Mouse (Mus musculus) midbrain, postnatal 0 days (tissue): ENCODE measurements around the gene Acot13. TPM values are rescaled to one million over a fixed set of nuclear protein-coding genes. Genes with fewer than 3 reads are reported as not detected.

ENCODE experiments used
- ATAC-seq: fragments of 200-750 bp; cut with Nextera tagmentation; 2 replicates; pipeline ENCODE4 v1.8.0; 2017; ENCODE audit warnings: moderate number of reproducible peaks, mild to moderate bottlenecking, moderate TSS enrichment, moderate library complexity; ENCODE audit not compliant: low FRiP score
- DNase-seq: peaks from one replicate; pipeline ENCODE4 v3.0.0-alpha.2; 2015; ENCODE audit warnings: low spot score
- H3K27ac ChIP-seq: fragments of 300-500 bp; sonication (generic); 2 replicates; pipeline ENCODE4 v1.5.1; 2014; ENCODE audit warnings: low read depth, mild to moderate bottlenecking, low read length, mixed read lengths
- H3K27me3 ChIP-seq: fragments of 300-500 bp; sonication (generic); 2 replicates; pipeline ENCODE4 v1.6.1; 2014; ENCODE audit warnings: low read length, control low read depth, mixed read lengths; ENCODE audit not compliant: insufficient read depth
- H3K36me3 ChIP-seq: fragments of 300-500 bp; sonication (generic); 2 replicates; pipeline ENCODE4 v1.6.1; 2014; ENCODE audit warnings: low read length, control low read depth, mixed read lengths; ENCODE audit not compliant: insufficient read depth
- H3K4me1 ChIP-seq: fragments of 300-500 bp; sonication (generic); 2 replicates; pipeline ENCODE4 v1.6.1; 2014; ENCODE audit warnings: mild to moderate bottlenecking, control low read depth, antibody characterized with exemption, low read length, mixed read lengths; ENCODE audit not compliant: insufficient read depth
- H3K4me2 ChIP-seq: fragments of 300-500 bp; sonication (generic); 2 replicates; pipeline ENCODE4 v1.6.1; 2014; ENCODE audit warnings: low read depth, mild to moderate bottlenecking, low read length, mixed read lengths; ENCODE audit not compliant: poor library complexity, severe bottlenecking
- H3K4me3 ChIP-seq: fragments of 300-500 bp; sonication (generic); 2 replicates; pipeline ENCODE4 v1.5.1; 2014; ENCODE audit warnings: low read depth, mild to moderate bottlenecking, low read length, moderate library complexity
- H3K9ac ChIP-seq: fragments of 300-500 bp; sonication (generic); replicated peaks from 2 replicates; pipeline ENCODE4 v1.6.1; 2014; ENCODE audit warnings: mild to moderate bottlenecking, low read length, moderate library complexity, mixed read lengths; ENCODE audit not compliant: poor library complexity, severe bottlenecking
- H3K9me3 ChIP-seq: fragments of 300-500 bp; sonication (generic); 2 replicates; pipeline ENCODE4 v1.6.1; 2016; ENCODE audit warnings: low read length, control low read depth
- CTCF ChIP-seq: IDR thresholded peaks from 2 replicates; pipeline ENCODE4 v1.5.1; 2016; ENCODE audit warnings: antibody characterized with exemption, mild to moderate bottlenecking
- WGBS: fragments of 180-500 bp; shearing (Covaris S2); extraction: QIAGEN DNeasy Blood & Tissue Kit; methylation state at CpG from one replicate; pipeline ENCODE4 v1.1.7; 2014; 5-methylcytosine and 5-hydroxymethylcytosine counted together
- polyA plus RNA-seq: library from polyadenylated mRNA; unstranded; fragments of >200 nt; fragmentation: Nextera tagmentation; extraction: Ambion mirVana; gene quantifications from 2 replicates; pipeline ENCODE4 v1.2.1, GENCODE M21; 2015
- total RNA-seq: library from RNA; depleted of rRNA; stranded (reverse); fragments of >200 nt; gene quantifications from 2 replicates; pipeline ENCODE4 v1.2.3, GENCODE M21; 2014

The Acot13 gene
- total and polyA plus RNA-seq, 2 experiments from 2014 or later, result 25.4 to 67.1 TPM

DNA sequence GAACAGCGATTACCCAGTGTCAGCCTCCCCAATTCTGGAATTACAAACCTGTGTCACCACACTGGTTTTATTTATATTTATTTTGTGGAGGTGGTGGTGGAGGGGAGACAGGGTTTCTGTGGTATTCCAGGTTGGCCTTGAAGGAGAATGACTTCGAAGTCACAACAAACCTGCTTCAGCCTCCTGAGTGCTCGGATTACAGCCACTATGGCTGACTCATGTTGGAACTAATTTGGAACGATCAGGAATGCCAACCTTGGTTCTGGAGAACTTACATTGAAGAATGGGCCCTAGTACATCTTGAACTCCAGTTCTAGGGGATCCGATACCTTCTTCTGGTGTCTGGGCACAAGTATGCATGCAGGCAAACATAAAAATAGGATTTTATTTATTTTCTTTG is 32.0 kb downstream of the Acot13 start:
- peaks cover 13% of the 10 kb centered on the region for H3K4me1 ChIP-seq
- no peaks in the 10 kb centered on the region for H3K27me3 ChIP-seq
- peak overlapping the region; percentile 91; the same call in 1 of the 2 replicates for H3K4me3 ChIP-seq
- no peak overlapping the region for H3K27ac ChIP-seq
- DNase-seq (no peak), ATAC-seq (no peak)
- H3K4me2 ChIP-seq, result peak overlapping the region; percentile 86
- no peaks in the 10 kb centered on the region for H3K36me3 ChIP-seq
- no peak overlapping the region for H3K9ac ChIP-seq
- no peak for TF ChIP-seq CTCF
- H3K9me3 ChIP-seq, result no peaks in the 10 kb centered on the region
- 75% methylated on average over 5 of the region's 5 CpGs for WGBS

DNA sequence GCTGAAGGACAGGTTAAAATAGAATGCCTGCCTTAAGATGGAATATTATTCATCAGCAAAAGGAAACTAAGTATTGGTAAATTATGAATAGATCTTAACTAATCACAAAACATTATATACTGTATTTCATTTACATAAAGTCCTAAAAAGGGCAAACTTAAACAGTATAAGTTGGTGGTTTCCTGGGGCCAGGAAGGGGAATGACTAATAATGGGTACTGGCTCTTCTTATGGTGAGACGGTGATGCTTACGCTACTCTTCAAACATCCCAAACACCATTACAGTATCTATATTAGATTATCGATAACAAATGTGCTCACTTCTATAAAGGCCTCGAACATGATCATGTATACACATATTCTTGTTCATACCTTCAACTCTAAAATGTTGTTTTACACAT is 32.7 kb downstream of the Acot13 start:
- Histone ChIP-seq H3K9me3 (no peaks in the 10 kb centered on the region), H3K4me2 (no peak overlapping the region), H3K4me3 (no peak overlapping the region), H3K27me3 (no peaks in the 10 kb centered on the region), H3K27ac (no peak overlapping the region), H3K4me1 (peaks cover 9% of the 10 kb centered on the region; the same call in 1 of the 2 replicates), H3K9ac (no peak overlapping the region), H3K36me3 (no peaks in the 10 kb centered on the region)
- 99% methylated on average over 4 of the region's 4 CpGs for WGBS
- TF ChIP-seq CTCF, result no peak
- DNase-seq (no peak), ATAC-seq (no peak)

DNA sequence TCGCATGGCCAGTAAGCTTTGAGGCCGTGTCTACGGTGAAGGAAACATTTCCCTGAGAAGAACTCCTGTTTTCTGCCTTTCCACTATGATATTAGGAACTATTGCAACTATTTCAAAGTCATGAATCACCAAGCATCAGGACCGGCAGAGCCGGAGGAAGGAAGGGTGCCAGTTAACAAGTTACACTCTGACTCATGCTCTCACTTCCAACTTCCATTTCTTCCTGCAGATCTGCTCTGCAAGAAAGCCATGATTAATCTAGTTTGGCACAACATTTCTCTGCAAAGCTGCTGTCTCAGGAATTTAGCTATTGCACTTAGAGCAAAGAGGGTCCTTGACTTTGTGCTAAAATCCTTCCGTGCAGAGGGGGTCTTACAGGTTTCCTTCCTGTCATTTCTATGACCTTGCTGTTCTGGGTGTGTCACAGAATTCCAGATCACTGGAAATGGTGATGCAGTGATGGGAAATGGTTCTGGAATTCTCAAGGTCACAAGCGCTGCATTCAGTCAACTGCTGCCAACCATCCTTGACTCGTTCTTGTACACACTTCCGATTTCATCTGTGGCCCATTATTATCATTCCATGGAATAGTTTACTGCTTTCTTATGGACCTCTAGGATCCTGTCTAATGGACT is 38.8 kb downstream of the Acot13 start:
- no peak for DNase-seq
- WGBS, result 93% methylated on average over 9 of the region's 9 CpGs
- H3K9me3 ChIP-seq, result no peaks in the 10 kb centered on the region
- no peak overlapping the region for H3K4me3 ChIP-seq
- no peak for ATAC-seq
- no peak overlapping the region for H3K4me2 ChIP-seq
- no peak overlapping the region for H3K27ac ChIP-seq
- no peaks in the 10 kb centered on the region for H3K27me3 ChIP-seq
- H3K4me1 ChIP-seq, result no peaks in the 10 kb centered on the region
- H3K36me3 ChIP-seq, result no peaks in the 10 kb centered on the region
- H3K9ac ChIP-seq, result no peak overlapping the region
- no peak for TF ChIP-seq CTCF

DNA sequence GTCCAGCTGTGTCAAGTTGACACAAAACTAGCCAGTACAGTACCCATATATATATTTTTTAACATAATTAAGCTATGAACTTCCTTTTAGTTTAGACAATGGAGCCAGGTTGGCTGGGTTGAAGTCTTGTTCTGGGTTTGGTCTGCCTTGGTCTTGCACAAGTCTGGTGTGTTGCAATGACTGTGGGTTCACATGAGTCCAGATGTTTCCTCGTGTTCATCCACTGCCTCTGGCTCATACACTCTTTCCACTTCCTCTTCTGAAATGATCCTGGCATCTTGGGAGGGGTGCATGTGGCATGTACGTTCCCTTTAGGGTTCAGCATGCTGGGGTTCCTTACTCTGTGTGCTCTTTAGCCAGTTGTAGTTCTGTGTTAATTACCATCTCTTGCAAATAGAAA is 40.0 kb downstream of the Acot13 start:
- no peak overlapping the region for H3K9ac ChIP-seq
- H3K4me3 ChIP-seq, result no peak overlapping the region
- no peak overlapping the region for H3K27ac ChIP-seq
- no peaks in the 10 kb centered on the region for H3K9me3 ChIP-seq
- no peaks in the 10 kb centered on the region for H3K27me3 ChIP-seq
- no peaks in the 10 kb centered on the region for H3K4me1 ChIP-seq
- DNase-seq, result no peak
- no peak for ATAC-seq
- no peak for TF ChIP-seq CTCF
- no peaks in the 10 kb centered on the region for H3K36me3 ChIP-seq
- no peak overlapping the region for H3K4me2 ChIP-seq
- 68% methylated on average over 2 of the region's 2 CpGs for WGBS

DNA sequence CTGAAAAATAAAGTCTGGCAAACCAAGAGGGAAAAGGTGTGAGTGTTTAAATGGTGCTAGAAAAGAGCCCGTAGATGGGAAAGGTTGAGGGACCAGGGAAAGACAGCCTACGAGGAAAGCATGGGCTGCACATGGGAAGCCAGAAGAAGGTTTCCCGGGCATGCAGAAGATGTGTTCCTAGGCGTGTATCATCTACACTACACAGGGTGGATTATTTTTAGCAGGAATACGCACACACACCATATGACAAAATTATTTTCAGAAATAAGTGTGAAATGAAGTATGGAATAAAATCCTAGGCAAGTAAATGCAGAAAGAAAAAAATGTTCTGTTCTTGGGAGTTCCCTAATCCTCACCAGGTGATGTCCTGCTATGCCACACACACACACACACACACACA is 43.9 kb downstream of the Acot13 start:
- H3K9ac ChIP-seq, result no peak overlapping the region
- H3K36me3 ChIP-seq, result no peaks in the 10 kb centered on the region
- WGBS, result 92% methylated on average over 5 of the region's 5 CpGs
- H3K4me1 ChIP-seq, result no peaks in the 10 kb centered on the region
- no peak for TF ChIP-seq CTCF
- no peak for DNase-seq
- H3K9me3 ChIP-seq, result no peaks in the 10 kb centered on the region
- H3K4me3 ChIP-seq, result no peak overlapping the region
- H3K27ac ChIP-seq, result no peak overlapping the region
- no peak overlapping the region for H3K4me2 ChIP-seq
- no peaks in the 10 kb centered on the region for H3K27me3 ChIP-seq
- ATAC-seq, result no peak

DNA sequence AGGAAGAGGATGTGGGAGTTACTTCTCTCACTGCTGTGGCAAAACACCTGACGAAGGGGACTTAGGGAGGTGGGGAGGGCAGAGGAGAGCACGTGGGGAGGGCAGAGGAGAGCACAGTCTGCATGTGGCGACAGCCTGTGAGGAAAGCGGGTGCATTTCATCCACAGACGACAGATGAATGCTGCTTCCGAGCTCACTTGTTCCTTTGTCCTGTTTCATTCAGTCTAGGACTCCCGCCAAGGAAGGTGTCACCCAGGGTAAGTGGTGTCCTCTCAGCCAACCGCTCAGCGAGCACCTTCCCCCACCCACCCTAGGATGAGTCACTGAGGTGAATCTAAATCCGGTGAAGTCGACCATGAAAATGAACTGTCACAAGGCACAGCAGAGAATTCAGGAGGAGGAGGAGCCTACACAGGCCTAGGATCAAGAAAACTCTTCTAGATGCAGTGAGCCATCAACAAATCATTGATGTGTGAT is 45.3 kb downstream of the Acot13 start:
- Histone ChIP-seq H3K27me3 (no peaks in the 10 kb centered on the region), H3K36me3 (no peaks in the 10 kb centered on the region), H3K4me3 (no peak overlapping the region), H3K4me1 (no peaks in the 10 kb centered on the region), H3K27ac (no peak overlapping the region), H3K4me2 (no peak overlapping the region), H3K9ac (no peak overlapping the region), H3K9me3 (no peaks in the 10 kb centered on the region)
- peak; percentile 38 for DNase-seq
- no peak for TF ChIP-seq CTCF
- no peak for ATAC-seq
- WGBS, result 39% methylated on average over 11 of the region's 11 CpGs
